Mouse (Mus musculus): ENCODE data around the gene 1700067K01Rik. TPM values are rescaled to one million over a fixed set of nuclear protein-coding genes. Genes with fewer than 3 reads are reported as not detected.
A peak's percentile ranks its signal among the peaks of the same experiment; 100 is the strongest.
"Not testable (repeated sequence)": the region's sequence is repeated elsewhere in the genome, so short reads cannot be mapped to it uniquely, and the experiment has no call there.

1700067K01Rik gene
- polyA plus RNA-seq, 1 experiment from 2014 or later, result 1.2 TPM

GRCm38 (mm10) chr8:84002957-84003611 is 1.8 kb downstream of the 1700067K01Rik start:
- no peaks in the 10 kb centered on the region for H3K27me3 ChIP-seq
- 56% methylated on average over 12 of the region's 12 CpGs for WGBS
- no peak overlapping the region for H3K27ac ChIP-seq (replicated peaks)
- no peak overlapping the region for H3K4me3 ChIP-seq (replicated peaks)
- H3K9ac ChIP-seq, result no peak overlapping the region
- no peak for ATAC-seq (ENCODE audit: insufficient number of reproducible peaks, low FRiP score, low TSS enrichment, low read depth)
- H3K4me1 ChIP-seq, result peaks cover 42% of the 10 kb centered on the region
- H3K36me3 ChIP-seq, result peaks cover 20% of the 10 kb centered on the region
- no peaks in the 10 kb centered on the region for H3K9me3 ChIP-seq (replicated peaks)
- no peak overlapping the region for H3K4me2 ChIP-seq (replicated peaks)

GRCm38 (mm10) chr8:84003612-84004246 is 2.4 kb downstream of the 1700067K01Rik start:
- peak overlapping the region; percentile 65; the same call in 1 of the 2 replicates for H3K9ac ChIP-seq

GRCm38 (mm10) chr8:84004533-84005201 is 3.4 kb downstream of the 1700067K01Rik start:
- Histone ChIP-seq H3K4me1 (peaks cover 33% of the 10 kb centered on the region), H3K4me2 (replicated peaks) (peak overlapping the region; percentile 93), H3K9ac (peak overlapping the region; percentile 65), H3K27me3 (no peaks in the 10 kb centered on the region), H3K9me3 (replicated peaks) (no peaks in the 10 kb centered on the region), H3K36me3 (peaks cover 15% of the 10 kb centered on the region), H3K27ac (replicated peaks) (peak overlapping the region; percentile 90), H3K4me3 (replicated peaks) (peak overlapping the region; percentile 65)
- WGBS, result under 1% methylated on average over 30 of the region's 30 CpGs
- ATAC-seq (ENCODE audit: insufficient number of reproducible peaks, low FRiP score, low TSS enrichment, low read depth), result peak; percentile 81

More at GRCm38 (mm10) chr8:84003612-84004246, 2.4 kb downstream of the 1700067K01Rik start:
- Histone ChIP-seq H3K4me2 (replicated peaks) (peak overlapping the region; percentile 93), H3K4me3 (replicated peaks) (peak overlapping the region; percentile 65), H3K9me3 (replicated peaks) (no peaks in the 10 kb centered on the region), H3K27me3 (no peaks in the 10 kb centered on the region), H3K36me3 (peaks cover 20% of the 10 kb centered on the region), H3K27ac (replicated peaks) (peak overlapping the region; percentile 90), H3K4me1 (peaks cover 41% of the 10 kb centered on the region)
- 64% methylated on average over 6 of the region's 6 CpGs for WGBS
- no peak for ATAC-seq (ENCODE audit: insufficient number of reproducible peaks, low FRiP score, low TSS enrichment, low read depth)

GRCm38 (mm10) chr8:84005502-84005901 is 4.2 kb downstream of the 1700067K01Rik start:
- WGBS, result 91% methylated on average over 7 of the region's 7 CpGs
- H3K36me3 ChIP-seq, result peaks cover 11% of the 10 kb centered on the region; the same call in 1 of the 2 replicates
- H3K27ac ChIP-seq (replicated peaks), result peak overlapping the region; percentile 90; the same call in 1 of the 2 replicates
- ATAC-seq (ENCODE audit: insufficient number of reproducible peaks, low FRiP score, low TSS enrichment, low read depth); H3K9ac ChIP-seq; H3K4me2 ChIP-seq (replicated peaks); H3K4me3 ChIP-seq (replicated peaks); H3K27me3 ChIP-seq; H3K9me3 ChIP-seq (replicated peaks): not testable (repeated sequence)
- H3K4me1 ChIP-seq, result peaks cover 39% of the 10 kb centered on the region

GRCm38 (mm10) chr8:84008362-84008761 is 7.1 kb downstream of the 1700067K01Rik start:
- WGBS, result 28% methylated on average over 7 of the region's 7 CpGs
- Histone ChIP-seq H3K36me3 (no peaks in the 10 kb centered on the region), H3K4me2 (replicated peaks) (no peak overlapping the region), H3K9me3 (replicated peaks) (no peaks in the 10 kb centered on the region), H3K4me1 (peaks cover 47% of the 10 kb centered on the region), H3K27me3 (peaks cover 35% of the 10 kb centered on the region), H3K4me3 (replicated peaks) (no peak overlapping the region), H3K27ac (replicated peaks) (no peak overlapping the region), H3K9ac (no peak overlapping the region)
- no peak for ATAC-seq (ENCODE audit: insufficient number of reproducible peaks, low FRiP score, low TSS enrichment, low read depth)

- peaks cover 41% of the 10 kb centered on the region for H3K27me3 ChIP-seq
- H3K4me3 ChIP-seq (replicated peaks), result no peak overlapping the region
Observed at GRCm38 (mm10) chr8:84009876-84010275, 8.6 kb downstream of the 1700067K01Rik start.

GRCm38 (mm10) chr8:84010625-84011611 is 9.6 kb downstream of the 1700067K01Rik start:
- Histone ChIP-seq H3K4me2 (replicated peaks) (peak overlapping the region; percentile 99), H3K4me1 (peaks cover 32% of the 10 kb centered on the region), H3K27ac (replicated peaks) (no peak overlapping the region), H3K9ac (peak overlapping the region; percentile 35), H3K9me3 (replicated peaks) (no peaks in the 10 kb centered on the region), H3K4me3 (replicated peaks) (peak overlapping the region; percentile 54), H3K27me3 (peaks cover 41% of the 10 kb centered on the region), H3K36me3 (no peaks in the 10 kb centered on the region)
- WGBS, result under 1% methylated on average over 75 of the region's 83 CpGs
- peak; percentile 48 for ATAC-seq (ENCODE audit: insufficient number of reproducible peaks, low FRiP score, low TSS enrichment, low read depth)

More at GRCm38 (mm10) chr8:84009876-84010275, 8.6 kb downstream of the 1700067K01Rik start:
- no peak overlapping the region for H3K9ac ChIP-seq
- no peak overlapping the region for H3K4me2 ChIP-seq (replicated peaks)
- ATAC-seq (ENCODE audit: insufficient number of reproducible peaks, low FRiP score, low TSS enrichment, low read depth), result 0 out of 2 replicates have a peak, but pooled peaks have one; percentile 16
- WGBS, result under 1% methylated on average over 11 of the region's 11 CpGs
- H3K36me3 ChIP-seq, result no peaks in the 10 kb centered on the region
- H3K4me1 ChIP-seq, result peaks cover 36% of the 10 kb centered on the region
- no peaks in the 10 kb centered on the region for H3K9me3 ChIP-seq (replicated peaks)
- no peak overlapping the region for H3K27ac ChIP-seq (replicated peaks)

GRCm38 (mm10) chr8:84011705-84012498 is 10.6 kb downstream of the 1700067K01Rik start, which contains the start of gene 2210011C24Rik:
2210011C24Rik (minus strand) TSS chr8:84012171.
- Histone ChIP-seq H3K4me2 (replicated peaks) (peak within 1 kb of the TSS; percentile 99), H3K4me1 (peaks cover 32% of the 10 kb centered on the region), H3K27me3 (peaks cover 41% of the 10 kb centered on the region), H3K36me3 (no peaks in the 10 kb centered on the region), H3K27ac (replicated peaks) (no peak within 1 kb of the TSS), H3K9me3 (replicated peaks) (no peaks in the 10 kb centered on the region), H3K4me3 (replicated peaks) (peak within 1 kb of the TSS; percentile 54), H3K9ac (peak within 1 kb of the TSS; percentile 35)
- WGBS, result 1% methylated on average over 44 of the region's 45 CpGs
- no peak for ATAC-seq (ENCODE audit: insufficient number of reproducible peaks, low FRiP score, low TSS enrichment, low read depth)

- Histone ChIP-seq H3K4me2 (replicated peaks) (peak overlapping the region; percentile 99), H3K4me3 (replicated peaks) (peak overlapping the region; percentile 54), H3K4me1 (peaks cover 32% of the 10 kb centered on the region), H3K36me3 (no peaks in the 10 kb centered on the region), H3K27ac (replicated peaks) (no peak overlapping the region), H3K9ac (no peak overlapping the region), H3K9me3 (replicated peaks) (no peaks in the 10 kb centered on the region), H3K27me3 (peaks cover 41% of the 10 kb centered on the region)
- WGBS, result 7% methylated on average over 35 of the region's 35 CpGs
- no peak for ATAC-seq (ENCODE audit: insufficient number of reproducible peaks, low FRiP score, low TSS enrichment, low read depth)
Observed at GRCm38 (mm10) chr8:84012499-84013165, 11.3 kb downstream of the 1700067K01Rik start.

All from embryonic facial prominence, embryonic 15.5 days (tissue).